Mouse (Mus musculus) olfactory bulb, adult 2 months (tissue): ENCODE data around the gene Tmem72. TPM values are rescaled to one million over a fixed set of nuclear protein-coding genes. Genes with fewer than 3 reads are reported as not detected.

Source experiments
- H3K27ac ChIP-seq: fragments of 200-500 bp; 2 replicates; pipeline ENCODE4 v1.5.1; 2012; ENCODE audit warnings: low read depth, low read length; ENCODE audit not compliant: insufficient read depth
- H3K4me1 ChIP-seq: fragments of 200-500 bp; 2 replicates; pipeline ENCODE4 v1.6.1; 2012; ENCODE audit warnings: low read length; ENCODE audit not compliant: control insufficient read depth, insufficient read depth
- H3K4me3 ChIP-seq: fragments of 200-500 bp; 2 replicates; pipeline ENCODE4 v1.5.1; 2012; ENCODE audit warnings: mild to moderate bottlenecking, low read depth, low read length, moderate library complexity; ENCODE audit not compliant: insufficient read depth
- CTCF ChIP-seq: fragments of 200-500 bp; IDR thresholded peaks from 2 replicates; pipeline ENCODE4 v1.5.1; 2012; ENCODE audit warnings: low read depth, mild to moderate bottlenecking, low read length, moderate library complexity; ENCODE audit not compliant: insufficient read depth
- POLR2A ChIP-seq: fragments of 200-500 bp; IDR thresholded peaks from 2 replicates; pipeline ENCODE4 v1.6.1; 2012; ENCODE audit warnings: mild to moderate bottlenecking, low read depth, low read length, moderate library complexity; ENCODE audit not compliant: insufficient read depth
- WGBS: fragments of 180-500 bp; shearing (Covaris S2); methylation state at CpG from one replicate; pipeline ENCODE4 v1.1.7; 2018; 5-methylcytosine and 5-hydroxymethylcytosine counted together
- polyA plus RNA-seq: library from polyadenylated mRNA; stranded (reverse); fragments of >200 nt; gene quantifications from 2 replicates; pipeline ENCODE4 v1.2.4, GENCODE M21; 2012; ENCODE audit warnings: low replicate concordance; ENCODE audit not compliant: missing spikeins, insufficient read depth, insufficient read length

Gene Tmem72
- polyA plus RNA-seq, 1 experiment: not detected

GRCm38 (mm10) chr6:116718920-116719319 lies 2.2 kb upstream of the Tmem72 start:
- 84% methylated on average over 4 of the region's 4 CpGs for WGBS
- TF ChIP-seq CTCF: no peak
- no peak for TF ChIP-seq POLR2A
- Histone ChIP-seq H3K27ac (no peak overlapping the region), H3K4me1 (peaks cover 10% of the 10 kb centered on the region), H3K4me3 (no peak overlapping the region)

- 91% methylated on average over 4 of the region's 4 CpGs for WGBS
- TF ChIP-seq POLR2A (no peak), CTCF (no peak)
- H3K4me1 ChIP-seq: peaks cover 10% of the 10 kb centered on the region
- H3K4me3 ChIP-seq: no peak overlapping the region
- H3K27ac ChIP-seq: no peak overlapping the region
Observed at GRCm38 (mm10) chr6:116718361-116718760, 1.6 kb upstream of the Tmem72 start.

GRCm38 (mm10) chr6:116717851-116718250 lies 1.1 kb upstream of the Tmem72 start:
- WGBS: 95% methylated on average over 7 of the region's 7 CpGs
- Histone ChIP-seq H3K4me1 (peaks cover 10% of the 10 kb centered on the region), H3K4me3 (no peak overlapping the region), H3K27ac (no peak overlapping the region)
- TF ChIP-seq CTCF (no peak), POLR2A (no peak)

- Histone ChIP-seq H3K4me1 (peaks cover 10% of the 10 kb centered on the region), H3K4me3 (no peak overlapping the region), H3K27ac (no peak overlapping the region)
- 85% methylated on average over 2 of the region's 2 CpGs for WGBS
- TF ChIP-seq CTCF: no peak
- no peak for TF ChIP-seq POLR2A
Observed at GRCm38 (mm10) chr6:116715166-116715565, 1.5 kb downstream of the Tmem72 start.

- H3K4me1 ChIP-seq: peaks cover 10% of the 10 kb centered on the region
- no peak overlapping the region for H3K4me3 ChIP-seq
- H3K27ac ChIP-seq: no peak overlapping the region
- TF ChIP-seq CTCF (no peak), POLR2A (no peak)
- WGBS: 63% methylated on average over 5 of the region's 5 CpGs
Observed at GRCm38 (mm10) chr6:116714576-116714975, 2.1 kb downstream of the Tmem72 start.

- Histone ChIP-seq H3K27ac (no peak overlapping the region), H3K4me1 (peaks cover 10% of the 10 kb centered on the region), H3K4me3 (no peak overlapping the region)
- no peak for TF ChIP-seq CTCF
- no peak for TF ChIP-seq POLR2A
- WGBS: 75% methylated on average over 3 of the region's 3 CpGs
Observed at GRCm38 (mm10) chr6:116713966-116714365, 2.7 kb downstream of the Tmem72 start.

- TF ChIP-seq CTCF (no peak), POLR2A (no peak)
- Histone ChIP-seq H3K4me3 (no peak overlapping the region), H3K4me1 (peaks cover 10% of the 10 kb centered on the region), H3K27ac (no peak overlapping the region)
- WGBS: 93% methylated on average over 3 of the region's 3 CpGs
Observed at GRCm38 (mm10) chr6:116712503-116712902, 4.2 kb downstream of the Tmem72 start.

GRCm38 (mm10) chr6:116712062-116712461 lies 4.7 kb downstream of the Tmem72 start:
- H3K27ac ChIP-seq: no peak overlapping the region
- WGBS: 40% methylated on average over 5 of the region's 5 CpGs
- H3K4me3 ChIP-seq: no peak overlapping the region
- peaks cover 10% of the 10 kb centered on the region for H3K4me1 ChIP-seq
- no peak for TF ChIP-seq POLR2A
- TF ChIP-seq CTCF: no peak

- Histone ChIP-seq H3K27ac (no peak overlapping the region), H3K4me1 (no peaks in the 10 kb centered on the region), H3K4me3 (no peak overlapping the region)
- WGBS: 35% methylated on average over 6 of the region's 6 CpGs
- TF ChIP-seq CTCF: no peak
- no peak for TF ChIP-seq POLR2A
Observed at GRCm38 (mm10) chr6:116704320-116704719, 12.4 kb downstream of the Tmem72 start.

- H3K4me1 ChIP-seq: no peaks in the 10 kb centered on the region
- H3K4me3 ChIP-seq: no peak overlapping the region
Observed at GRCm38 (mm10) chr6:116700821-116701220, 15.9 kb downstream of the Tmem72 start.

GRCm38 (mm10) chr6:116697896-116698425 lies 18.8 kb downstream of the Tmem72 start:
- H3K27ac ChIP-seq: no peak overlapping the region
- 90% methylated on average over 4 of the region's 4 CpGs for WGBS
- no peak overlapping the region for H3K4me3 ChIP-seq
- H3K4me1 ChIP-seq: no peaks in the 10 kb centered on the region
- no peak for TF ChIP-seq CTCF
- no peak for TF ChIP-seq POLR2A

More at GRCm38 (mm10) chr6:116700821-116701220, 15.9 kb downstream of the Tmem72 start:
- no peak for TF ChIP-seq CTCF
- no peak for TF ChIP-seq POLR2A
- no peak overlapping the region for H3K27ac ChIP-seq
